Mouse (Mus musculus) R1 (cell line): Measurements from ENCODE around the gene Pxn.
"Not testable (repeated sequence)": the region's sequence is repeated elsewhere in the genome, so short reads cannot be mapped to it uniquely, and the experiment has no call there.

Experiments used
- DNase-seq: peaks from one replicate; pipeline ENCODE4 v3.0.0-alpha.2; 2018; ENCODE audit warnings: low read depth, low spot score

Gene Pxn

GRCm38 (mm10) chr5:115486726-115487125 is 19.8 kb upstream of the Pxn start:
- no peak for DNase-seq

GRCm38 (mm10) chr5:115487353-115487752 is 19.1 kb upstream of the Pxn start:
- DNase-seq: no peak

- DNase-seq: no peak
Observed at GRCm38 (mm10) chr5:115487942-115488580, 18.4 kb upstream of the Pxn start.

GRCm38 (mm10) chr5:115488841-115489698 is 17.4 kb upstream of the Pxn start:
- peak; percentile 74 for DNase-seq

- peak; percentile 99 for DNase-seq
Observed at GRCm38 (mm10) chr5:115489699-115490637, 16.5 kb upstream of the Pxn start.

GRCm38 (mm10) chr5:115490638-115491000 is 15.9 kb upstream of the Pxn start:
- DNase-seq: no peak

GRCm38 (mm10) chr5:115491076-115491475 is 15.4 kb upstream of the Pxn start:
- DNase-seq: no peak

- peak; percentile 86 for DNase-seq
Observed at GRCm38 (mm10) chr5:115491771-115492322, 14.6 kb upstream of the Pxn start.

- DNase-seq: peak; percentile 68
Observed at GRCm38 (mm10) chr5:115492711-115493335, 13.7 kb upstream of the Pxn start.

- no peak for DNase-seq
Observed at GRCm38 (mm10) chr5:115493441-115493840, 13.0 kb upstream of the Pxn start.

- DNase-seq: peak; percentile 84
Observed at GRCm38 (mm10) chr5:115495618-115496017, 10.9 kb upstream of the Pxn start.

GRCm38 (mm10) chr5:115497033-115497432 is 9.4 kb upstream of the Pxn start:
- DNase-seq: peak; percentile 83

GRCm38 (mm10) chr5:115498307-115499240 is 7.9 kb upstream of the Pxn start:
- peak; percentile 59 for DNase-seq

- no peak for DNase-seq
Observed at GRCm38 (mm10) chr5:115500383-115500935, 6.0 kb upstream of the Pxn start.

- DNase-seq: no peak
Observed at GRCm38 (mm10) chr5:115503035-115503434, 3.4 kb upstream of the Pxn start.

GRCm38 (mm10) chr5:115505617-115506016 is 859 bp upstream of the Pxn start:
- DNase-seq: not testable (repeated sequence)

- no peak for DNase-seq
Observed at GRCm38 (mm10) chr5:115507267-115507980, 948 bp downstream of the Pxn start.

- DNase-seq: no peak
Observed at GRCm38 (mm10) chr5:115507981-115508858, 1.7 kb downstream of the Pxn start.
